Mouse (Mus musculus) testis, adult 2 months (tissue): ENCODE measurements around the gene Taf15.

Experiments
- CTCF ChIP-seq: fragments of 200-500 bp; IDR thresholded peaks from 2 replicates; pipeline ENCODE4 v1.5.1; 2012; ENCODE audit warnings: low read depth, mild to moderate bottlenecking, inconsistent platforms, low read length, moderate library complexity; ENCODE audit not compliant: control insufficient read depth, insufficient read depth, insufficient replicate concordance
- POLR2A ChIP-seq: fragments of 200-500 bp; IDR thresholded peaks from 2 replicates; pipeline ENCODE4 v1.6.1; 2012; ENCODE audit warnings: low read depth, mild to moderate bottlenecking, inconsistent platforms, low read length, moderate library complexity; ENCODE audit not compliant: control insufficient read depth

DNA sequence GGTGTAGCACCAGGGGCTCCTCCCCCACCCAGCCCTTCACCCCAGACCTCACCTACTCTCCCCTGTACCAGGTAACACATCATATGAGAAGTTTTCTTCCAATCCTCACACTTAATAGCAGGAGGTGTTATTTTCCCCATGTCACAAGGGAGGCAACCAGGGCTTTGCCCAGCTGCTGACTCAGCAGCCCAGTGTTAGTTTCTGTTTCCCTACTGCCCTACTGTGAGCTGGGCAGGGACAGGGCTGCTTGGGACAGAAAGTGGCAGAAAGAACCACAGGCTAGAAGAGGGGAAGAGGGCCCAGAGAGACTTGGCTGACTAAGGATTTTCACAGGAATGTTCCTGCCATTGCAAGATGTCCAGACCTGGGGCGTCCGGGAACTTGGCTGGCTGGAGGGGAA lies 68.0 kb downstream of the Taf15 start:
- TF ChIP-seq POLR2A, result no peak
- TF ChIP-seq CTCF, result no peak
